Mouse (Mus musculus) kidney, embryonic 14.5 days (tissue): ENCODE results near the gene Gm49340. TPM values are rescaled to one million over a fixed set of nuclear protein-coding genes. Genes with fewer than 3 reads are reported as not detected.

Experiments
- ATAC-seq: fragments of 200-750 bp; cut with Nextera tagmentation; 2 replicates; pipeline ENCODE4 v1.8.0; 2017; ENCODE audit warnings: moderate number of reproducible peaks, mild to moderate bottlenecking, moderate TSS enrichment, moderate library complexity; ENCODE audit not compliant: low FRiP score, low TSS enrichment
- H3K27ac ChIP-seq: fragments of 300-500 bp; sonication (generic); 2 replicates; pipeline ENCODE4 v1.5.1; 2014; ENCODE audit warnings: low read depth, mild to moderate bottlenecking, low read length, moderate library complexity, mixed read lengths
- H3K27me3 ChIP-seq: fragments of 300-500 bp; sonication (generic); 2 replicates; pipeline ENCODE4 v1.6.1; 2014; ENCODE audit warnings: mild to moderate bottlenecking, low read length; ENCODE audit not compliant: control insufficient read depth, insufficient read depth
- H3K36me3 ChIP-seq: fragments of 300-500 bp; sonication (generic); 2 replicates; pipeline ENCODE4 v1.6.1; 2014; ENCODE audit warnings: low read length, mixed read lengths; ENCODE audit not compliant: control insufficient read depth, insufficient read depth
- H3K4me1 ChIP-seq: fragments of 300-500 bp; sonication (generic); 2 replicates; pipeline ENCODE4 v1.6.1; 2014; ENCODE audit warnings: low read length, mixed read lengths; ENCODE audit not compliant: control insufficient read depth, insufficient read depth
- H3K4me2 ChIP-seq: fragments of 300-500 bp; sonication (generic); replicated peaks from 2 replicates; pipeline ENCODE4 v1.6.1; 2014; ENCODE audit warnings: low read depth, mild to moderate bottlenecking, low read length
- H3K4me3 ChIP-seq: fragments of 300-500 bp; sonication (generic); 2 replicates; pipeline ENCODE4 v1.5.1; 2014; ENCODE audit warnings: mild to moderate bottlenecking, low read length
- H3K9ac ChIP-seq: fragments of 300-500 bp; sonication (generic); 2 replicates; pipeline ENCODE4 v1.6.1; 2014; ENCODE audit warnings: low read depth, mild to moderate bottlenecking, low read length, moderate library complexity
- H3K9me3 ChIP-seq: fragments of 300-500 bp; sonication (generic); 2 replicates; pipeline ENCODE4 v1.6.1; 2016; ENCODE audit warnings: low read length; ENCODE audit not compliant: control insufficient read depth
- WGBS: fragments of 180-500 bp; shearing (Covaris S2); extraction: QIAGEN DNeasy Blood & Tissue Kit; methylation state at CpG from one replicate; pipeline ENCODE4 v1.1.7; 2014; 5-methylcytosine and 5-hydroxymethylcytosine counted together
- polyA plus RNA-seq: library from polyadenylated mRNA; unstranded; fragments of >200 nt; fragmentation: Nextera tagmentation; extraction: Ambion mirVana; gene quantifications from 2 replicates; pipeline ENCODE4 v1.2.1, GENCODE M21; 2014

Gm49340 gene
- polyA plus RNA-seq, 1 experiment from 2014 or later: not detected

DNA sequence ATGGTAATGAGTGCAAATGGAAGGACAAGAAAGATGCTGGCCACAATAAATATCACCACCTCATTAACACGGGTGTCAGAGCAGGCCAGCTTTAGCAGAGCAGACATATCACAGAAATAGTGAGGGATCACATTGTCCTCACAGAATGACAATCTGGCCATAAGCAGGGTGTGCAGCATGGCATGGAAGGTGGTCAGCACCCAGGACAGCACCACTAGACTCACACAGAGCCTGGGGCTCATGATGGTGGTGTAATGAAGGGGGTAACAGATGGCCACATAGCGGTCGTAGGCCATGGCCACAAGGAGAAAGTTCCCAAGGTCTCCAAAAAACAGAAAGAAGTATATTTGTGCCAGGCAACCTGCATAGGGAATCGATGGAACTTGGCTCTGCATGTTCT is 65.8 kb downstream of the Gm49340 start:
- no peak overlapping the region for H3K9ac ChIP-seq
- H3K36me3 ChIP-seq: no peaks in the 10 kb centered on the region
- WGBS: 68% methylated on average over 4 of the region's 4 CpGs
- H3K4me2 ChIP-seq: no peak overlapping the region
- no peaks in the 10 kb centered on the region for H3K27me3 ChIP-seq
- H3K27ac ChIP-seq: no peak overlapping the region
- H3K9me3 ChIP-seq: no peaks in the 10 kb centered on the region
- H3K4me1 ChIP-seq: no peaks in the 10 kb centered on the region
- H3K4me3 ChIP-seq: no peak overlapping the region
- no peak for ATAC-seq

DNA sequence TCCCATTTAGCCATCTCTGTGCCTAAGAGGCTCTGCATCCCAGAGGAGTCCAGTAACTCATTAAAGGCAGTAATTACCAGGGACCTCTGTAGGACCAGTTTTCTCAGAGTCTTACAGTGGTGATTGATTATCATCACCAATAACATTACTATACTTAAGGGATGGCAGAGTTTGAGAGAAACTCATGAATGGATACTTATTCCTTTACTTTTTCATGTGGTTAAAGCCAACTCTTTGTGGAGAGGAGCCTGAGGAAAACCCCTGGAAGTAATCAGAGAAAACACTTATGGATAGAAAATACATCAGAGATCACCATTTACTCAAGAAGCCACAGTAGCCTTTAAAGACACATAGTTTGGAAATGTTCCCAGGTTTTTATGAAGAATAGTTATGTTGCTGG is 70.0 kb downstream of the Gm49340 start, which contains the start of gene Olfr1:
Gene Olfr1 (minus strand): TSS at position 101 of the 400 bp plus-strand sequence.
- H3K9me3 ChIP-seq: no peaks in the 10 kb centered on the region
- no peak for ATAC-seq
- no peaks in the 10 kb centered on the region for H3K4me1 ChIP-seq

More for the DNA sequence above, 70.0 kb downstream of the Gm49340 start, which contains the start of gene Olfr1:
- Histone ChIP-seq H3K27me3 (no peaks in the 10 kb centered on the region), H3K9ac (no peak within 1 kb of the TSS), H3K27ac (no peak within 1 kb of the TSS), H3K36me3 (no peaks in the 10 kb centered on the region), H3K4me2 (no peak within 1 kb of the TSS), H3K4me3 (no peak within 1 kb of the TSS)

Other genes starting within 250 kb of the Gm49340 start
- gene Itgae, start 239.2 kb upstream of the Gm49340 start, polyA plus RNA-seq: 0.20 and 0.24 TPM in 2 replicates
- gene Haspin, start 191.4 kb upstream of the Gm49340 start, polyA plus RNA-seq: 14.5 and 19.5 TPM in 2 replicates
- gene P2rx5, start 169.3 kb upstream of the Gm49340 start, polyA plus RNA-seq: 0.34 TPM in 1 of 2 replicates, not detected in the other
- gene Emc6, start 152.7 kb upstream of the Gm49340 start, polyA plus RNA-seq: 134 and 156 TPM in 2 replicates
- gene Tax1bp3, start 152.7 kb upstream of the Gm49340 start, polyA plus RNA-seq: 195 and 209 TPM in 2 replicates
- 15.3 and 19.5 TPM in 2 replicates for gene Ctns, start 130.7 kb upstream of the Gm49340 start, polyA plus RNA-seq
- gene Shpk, start 130.3 kb upstream of the Gm49340 start, polyA plus RNA-seq: 0.77 and 1.1 TPM in 2 replicates
- not detected in 2 replicates for gene Trpv1, start 95.4 kb upstream of the Gm49340 start, polyA plus RNA-seq
- 0.14 and 0.15 TPM in 2 replicates for gene Trpv3, start 62.4 kb upstream of the Gm49340 start, polyA plus RNA-seq
- 4.5 and 6.3 TPM in 2 replicates for gene Aspa, start 145 bp upstream of the Gm49340 start, polyA plus RNA-seq
- 0.16 TPM in 1 of 2 replicates, not detected in the other for gene Spata22, start within 50 bp of the Gm49340 start, polyA plus RNA-seq
- gene Olfr20, start 21.0 kb downstream of the Gm49340 start, polyA plus RNA-seq: not detected in 2 replicates
- not detected in 2 replicates for gene Olfr376, start 41.5 kb downstream of the Gm49340 start, polyA plus RNA-seq
- gene Olfr1, start 69.9 kb downstream of the Gm49340 start, polyA plus RNA-seq: not detected in 2 replicates
- gene Olfr378, start 98.7 kb downstream of the Gm49340 start, polyA plus RNA-seq: not detected in 2 replicates
- not detected in 2 replicates for gene Olfr380, start 127.8 kb downstream of the Gm49340 start, polyA plus RNA-seq
- not detected in 2 replicates for gene Olfr381, start 161.9 kb downstream of the Gm49340 start, polyA plus RNA-seq
- not detected in 2 replicates for gene Olfr382, start 187.5 kb downstream of the Gm49340 start, polyA plus RNA-seq